Mouse (Mus musculus) midbrain, embryonic 13.5 days (tissue): Measurements from ENCODE around the gene Sfpq. TPM values are rescaled to one million over a fixed set of nuclear protein-coding genes. Genes with fewer than 3 reads are reported as not detected.

Experiments used
- ATAC-seq: fragments of 200-750 bp; cut with Nextera tagmentation; 2 replicates; pipeline ENCODE4 v1.8.0; 2017; ENCODE audit warnings: mild to moderate bottlenecking, moderate TSS enrichment, moderate library complexity
- H3K27ac ChIP-seq: fragments of 300-500 bp; sonication (generic); 2 replicates; pipeline ENCODE4 v1.5.1; 2015; ENCODE audit warnings: inconsistent platforms, mild to moderate bottlenecking, moderate library complexity
- H3K27me3 ChIP-seq: fragments of 300-500 bp; sonication (generic); 2 replicates; pipeline ENCODE4 v1.6.1; 2015; ENCODE audit warnings: mild to moderate bottlenecking, inconsistent platforms
- H3K36me3 ChIP-seq: fragments of 300-500 bp; sonication (generic); 2 replicates; pipeline ENCODE4 v1.6.1; 2015; ENCODE audit warnings: mild to moderate bottlenecking, inconsistent platforms
- H3K4me1 ChIP-seq: fragments of 300-500 bp; sonication (generic); replicated peaks from 2 replicates; pipeline ENCODE4 v1.6.1; 2015; ENCODE audit warnings: inconsistent platforms
- H3K4me2 ChIP-seq: fragments of 300-500 bp; sonication (generic); replicated peaks from 2 replicates; pipeline ENCODE4 v1.6.1; 2015; ENCODE audit warnings: moderate library complexity, mild to moderate bottlenecking, inconsistent platforms
- H3K4me3 ChIP-seq: fragments of 300-500 bp; sonication (generic); replicated peaks from 2 replicates; pipeline ENCODE4 v1.5.1; 2015; ENCODE audit warnings: mild to moderate bottlenecking, inconsistent platforms
- H3K9ac ChIP-seq: fragments of 300-500 bp; sonication (generic); replicated peaks from 2 replicates; pipeline ENCODE4 v1.6.1; 2015; ENCODE audit warnings: mild to moderate bottlenecking, inconsistent platforms
- H3K9me3 ChIP-seq: fragments of 300-500 bp; sonication (generic); 2 replicates; pipeline ENCODE4 v1.6.1; 2016; ENCODE audit warnings: mild to moderate bottlenecking, inconsistent platforms
- WGBS: fragments of 180-500 bp; shearing (Covaris S2); methylation state at CpG from one replicate; pipeline ENCODE4 v1.1.7; 2015; 5-methylcytosine and 5-hydroxymethylcytosine counted together
- polyA plus RNA-seq: library from polyadenylated mRNA; unstranded; fragments of >200 nt; fragmentation: Nextera tagmentation; extraction: Ambion mirVana; gene quantifications from 2 replicates; pipeline ENCODE4 v1.2.1, GENCODE M21; 2015

Sfpq gene
- polyA plus RNA-seq, 1 experiment from 2014 or later = 102 TPM

DNA sequence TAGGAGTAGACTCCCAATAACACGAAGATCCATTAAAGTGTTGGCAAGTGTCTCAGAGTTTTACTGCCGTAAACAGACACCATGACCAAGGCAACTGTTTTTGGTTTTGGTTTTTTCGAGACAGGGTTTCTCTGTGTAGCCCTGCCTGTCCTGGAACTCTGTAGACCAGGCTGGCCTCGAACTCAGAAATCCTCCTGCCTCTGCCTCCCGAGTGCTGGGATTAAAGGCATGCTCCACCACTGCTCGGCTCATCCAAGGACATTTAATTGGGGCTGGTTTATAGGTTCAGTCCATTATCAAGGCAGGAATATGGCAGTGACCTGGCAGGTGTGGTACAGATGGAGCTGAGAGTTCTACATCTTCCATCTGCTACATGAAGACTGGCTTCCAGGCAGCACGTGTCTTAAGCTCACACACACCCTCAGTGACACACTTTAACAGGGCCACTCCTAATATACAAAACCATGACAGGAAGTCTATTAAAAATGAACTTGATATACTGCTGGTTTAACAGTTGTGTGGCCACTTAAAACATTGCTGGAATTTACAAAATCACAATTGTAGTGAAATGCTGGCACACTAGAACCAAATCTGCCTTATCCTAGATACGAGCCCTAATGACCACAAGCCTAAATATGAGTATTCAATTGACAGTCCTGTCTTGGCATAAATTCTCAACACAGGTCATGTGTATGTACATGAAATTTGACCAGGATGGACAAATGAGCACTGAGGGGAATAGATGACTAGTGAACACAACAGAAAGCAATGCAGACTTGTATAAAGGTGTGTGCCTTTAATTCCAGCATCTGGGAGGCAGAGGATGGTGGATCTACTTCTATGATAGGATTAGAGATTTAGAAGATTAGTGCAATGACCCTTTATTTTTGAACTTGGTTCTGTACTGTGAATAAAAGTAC lies 17.0 kb downstream of the Sfpq start:
- no peak overlapping the region for H3K4me2 ChIP-seq
- no peak; the same call in 1 of the 2 replicates for ATAC-seq
- H3K9me3 ChIP-seq = no peaks in the 10 kb centered on the region
- peaks cover 82% of the 10 kb centered on the region for H3K36me3 ChIP-seq
- 87% methylated on average over 8 of the region's 8 CpGs for WGBS
- H3K27ac ChIP-seq = no peak overlapping the region
- H3K9ac ChIP-seq = no peak overlapping the region
- no peak overlapping the region for H3K4me3 ChIP-seq
- H3K27me3 ChIP-seq = no peaks in the 10 kb centered on the region
- H3K4me1 ChIP-seq = 0 out of 2 replicates have a peak, but pooled peaks cover 7% of the 10 kb centered on the region

DNA sequence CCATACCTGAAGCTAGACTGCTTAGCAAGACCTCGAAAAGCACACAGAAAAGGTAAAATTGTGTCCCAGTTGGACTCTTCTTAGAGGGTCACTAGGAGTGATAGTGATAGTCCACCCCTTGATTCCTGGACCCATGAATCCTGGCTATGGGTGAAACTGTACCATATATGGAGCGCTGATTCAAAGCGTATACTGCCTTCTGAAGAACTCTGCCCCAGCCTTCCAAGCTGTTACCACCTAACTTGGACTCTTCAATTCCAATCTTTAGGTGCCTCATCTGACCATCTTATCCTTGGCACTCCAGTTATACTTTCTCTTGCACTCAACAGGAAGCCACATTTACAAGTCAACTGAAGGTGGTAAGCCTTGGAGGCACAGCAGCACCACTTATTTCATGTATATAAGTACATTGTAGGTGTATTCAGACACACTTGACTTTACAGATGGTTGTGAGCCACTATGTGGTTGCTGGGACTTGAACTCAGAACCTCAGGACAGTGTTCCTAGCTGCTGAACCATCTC lies 17.8 kb downstream of the Sfpq start:
- Histone ChIP-seq H3K36me3 (peaks cover 78% of the 10 kb centered on the region), H3K4me2 (no peak overlapping the region), H3K9ac (no peak overlapping the region), H3K27ac (no peak overlapping the region), H3K4me3 (no peak overlapping the region), H3K27me3 (no peaks in the 10 kb centered on the region), H3K9me3 (no peaks in the 10 kb centered on the region), H3K4me1 (0 out of 2 replicates have a peak, but pooled peaks cover under 1% of the 10 kb centered on the region)
- 93% methylated on average over 3 of the region's 3 CpGs for WGBS
- no peak for ATAC-seq

DNA sequence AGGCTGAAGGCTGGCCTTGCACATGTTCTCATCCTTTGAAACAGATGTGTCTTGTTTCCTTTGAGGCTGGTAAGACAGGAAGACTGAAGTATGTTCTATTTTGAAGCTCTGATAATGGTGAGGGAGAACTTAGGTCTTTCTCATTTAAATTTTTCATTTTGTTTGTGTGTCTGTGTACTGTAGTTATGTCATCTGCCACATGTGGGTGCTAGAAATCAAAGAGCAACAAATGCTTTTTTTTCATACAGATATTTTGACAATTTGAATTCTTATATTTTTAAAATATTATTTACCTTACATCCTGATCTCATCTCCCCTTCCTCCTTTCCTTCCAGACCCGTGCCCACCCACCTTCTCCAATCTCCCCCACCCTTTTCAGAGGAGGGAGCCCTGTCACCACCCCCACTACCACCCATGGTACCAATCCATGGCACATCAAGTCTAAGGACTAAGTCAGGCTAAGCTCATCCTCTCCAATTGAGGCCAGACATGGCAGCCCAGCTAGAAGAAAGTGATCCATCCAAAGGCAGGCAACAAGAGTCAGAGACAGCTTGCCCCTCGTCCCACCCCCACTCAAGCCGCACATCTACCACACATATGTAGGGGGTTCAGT lies 18.9 kb downstream of the Sfpq start:
- H3K4me2 ChIP-seq = no peak overlapping the region
- H3K27me3 ChIP-seq = no peaks in the 10 kb centered on the region
- WGBS = 87% methylated on average over 3 of the region's 3 CpGs
- peak; percentile 53; the same call in 1 of the 2 replicates for ATAC-seq
- H3K36me3 ChIP-seq = peaks cover 81% of the 10 kb centered on the region
- no peak overlapping the region for H3K4me3 ChIP-seq
- no peak overlapping the region for H3K9ac ChIP-seq
- no peak overlapping the region for H3K27ac ChIP-seq
- H3K9me3 ChIP-seq = no peaks in the 10 kb centered on the region
- H3K4me1 ChIP-seq = no peaks in the 10 kb centered on the region

DNA sequence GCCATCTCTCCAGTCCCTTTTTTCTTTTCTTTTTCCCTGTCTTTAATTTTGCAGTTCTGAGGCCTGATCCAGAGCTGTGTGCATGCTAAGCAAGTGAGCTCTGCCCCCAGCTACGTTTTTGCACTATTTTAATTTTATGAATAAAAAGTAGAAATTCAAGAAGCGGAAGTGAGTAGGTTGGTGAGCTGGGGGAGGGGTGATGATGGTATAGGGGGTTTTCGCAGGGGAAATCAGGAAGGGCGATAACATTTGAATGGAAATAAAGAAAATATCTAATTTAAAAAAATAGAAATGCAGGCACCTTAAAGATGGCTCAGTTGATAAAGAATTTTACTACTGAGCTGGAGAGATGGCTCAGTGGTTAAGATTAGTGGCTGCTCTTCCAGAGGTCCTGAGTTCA lies 22.4 kb downstream of the Sfpq start:
- Histone ChIP-seq H3K27ac (no peak overlapping the region), H3K4me3 (no peak overlapping the region), H3K36me3 (peaks cover 81% of the 10 kb centered on the region), H3K9ac (no peak overlapping the region), H3K4me1 (no peaks in the 10 kb centered on the region), H3K27me3 (no peaks in the 10 kb centered on the region), H3K4me2 (no peak overlapping the region), H3K9me3 (no peaks in the 10 kb centered on the region)
- no peak for ATAC-seq
- 84% methylated on average over 4 of the region's 4 CpGs for WGBS

DNA sequence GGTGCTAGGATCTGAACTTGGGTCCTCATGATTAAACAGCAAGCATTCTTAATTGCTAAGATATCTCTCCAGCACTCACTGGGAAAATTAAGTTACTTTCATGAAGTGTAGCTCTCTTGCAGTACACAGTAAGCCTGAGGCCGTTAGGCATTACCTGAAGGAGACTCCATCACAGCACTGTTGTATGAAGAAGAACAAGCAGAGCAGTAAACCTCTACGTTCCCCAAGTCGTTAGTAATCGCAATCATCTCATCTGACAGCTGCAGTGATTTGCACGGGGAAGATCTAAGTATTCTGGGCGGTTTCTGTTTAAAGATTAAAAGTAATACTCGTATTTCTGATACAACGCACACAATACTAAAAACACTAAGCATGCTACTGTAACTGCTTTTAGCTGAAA lies 30.0 kb downstream of the Sfpq start:
- Histone ChIP-seq H3K9ac (no peak overlapping the region), H3K36me3 (peaks cover 57% of the 10 kb centered on the region), H3K4me3 (no peak overlapping the region), H3K9me3 (no peaks in the 10 kb centered on the region), H3K27me3 (no peaks in the 10 kb centered on the region), H3K27ac (no peak overlapping the region), H3K4me1 (no peaks in the 10 kb centered on the region), H3K4me2 (no peak overlapping the region)
- 90% methylated on average over 8 of the region's 8 CpGs for WGBS
- ATAC-seq = no peak

DNA sequence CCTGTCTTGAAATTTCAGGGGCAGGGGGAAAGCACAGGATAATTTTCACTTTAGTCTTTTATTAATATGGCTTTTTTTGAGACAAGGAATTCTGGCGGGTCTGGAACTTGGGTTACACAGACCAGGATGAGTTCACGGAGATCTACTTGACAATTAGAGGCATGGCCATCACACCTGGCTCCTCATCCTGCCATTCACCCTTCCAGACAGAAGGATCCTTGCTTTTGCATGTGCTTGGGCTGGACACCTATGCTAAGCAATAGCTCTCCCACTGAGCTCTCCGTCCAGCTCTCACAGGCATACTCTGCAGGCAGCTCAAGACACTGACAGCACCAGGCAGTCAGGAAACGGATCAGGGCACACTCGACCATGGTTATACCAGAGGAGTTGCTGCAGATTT lies 31.9 kb downstream of the Sfpq start:
- Histone ChIP-seq H3K4me1 (no peaks in the 10 kb centered on the region), H3K4me2 (no peak overlapping the region), H3K9ac (no peak overlapping the region), H3K27me3 (no peaks in the 10 kb centered on the region), H3K36me3 (peaks cover 52% of the 10 kb centered on the region), H3K27ac (no peak overlapping the region), H3K9me3 (no peaks in the 10 kb centered on the region), H3K4me3 (no peak overlapping the region)
- ATAC-seq = no peak
- 94% methylated on average over 5 of the region's 5 CpGs for WGBS

DNA sequence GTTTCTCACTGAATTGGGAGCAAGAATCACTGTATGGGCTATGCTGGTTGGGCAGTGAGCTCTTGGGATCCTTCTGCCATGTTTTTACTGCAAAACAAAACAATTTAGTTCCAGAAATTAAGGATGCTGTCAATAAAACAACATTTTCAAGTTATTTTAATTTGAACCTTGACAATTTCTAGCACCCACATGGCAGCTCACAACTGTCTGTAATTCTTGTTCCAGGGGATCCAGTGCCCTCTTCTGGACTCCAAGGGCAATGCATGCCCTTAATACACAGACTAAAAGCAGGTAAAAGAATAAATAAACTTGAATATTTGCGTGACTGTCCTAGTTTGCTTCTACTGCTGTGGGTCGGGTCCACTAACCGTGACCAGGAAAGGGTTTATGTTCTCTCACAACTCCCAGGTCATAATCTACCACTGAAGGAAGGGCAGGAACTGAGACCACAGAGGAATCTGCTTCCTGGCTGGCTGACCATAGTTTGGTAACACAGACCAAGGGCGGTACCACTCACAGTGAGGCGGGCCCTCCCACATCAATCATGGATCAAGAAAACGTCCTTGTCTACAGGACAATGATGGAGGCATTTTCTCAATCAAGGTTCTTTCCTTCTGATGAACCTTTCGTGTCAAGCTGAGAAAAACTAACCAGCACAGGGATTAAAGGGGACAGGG lies 33.5 kb downstream of the Sfpq start:
- Histone ChIP-seq H3K4me2 (no peak overlapping the region), H3K36me3 (peaks cover 46% of the 10 kb centered on the region), H3K9ac (no peak overlapping the region), H3K9me3 (no peaks in the 10 kb centered on the region), H3K27ac (no peak overlapping the region), H3K27me3 (no peaks in the 10 kb centered on the region), H3K4me3 (no peak overlapping the region), H3K4me1 (no peaks in the 10 kb centered on the region; the same call in none of the 2 replicates)
- WGBS = 86% methylated on average over 7 of the region's 7 CpGs
- ATAC-seq = no peak

DNA sequence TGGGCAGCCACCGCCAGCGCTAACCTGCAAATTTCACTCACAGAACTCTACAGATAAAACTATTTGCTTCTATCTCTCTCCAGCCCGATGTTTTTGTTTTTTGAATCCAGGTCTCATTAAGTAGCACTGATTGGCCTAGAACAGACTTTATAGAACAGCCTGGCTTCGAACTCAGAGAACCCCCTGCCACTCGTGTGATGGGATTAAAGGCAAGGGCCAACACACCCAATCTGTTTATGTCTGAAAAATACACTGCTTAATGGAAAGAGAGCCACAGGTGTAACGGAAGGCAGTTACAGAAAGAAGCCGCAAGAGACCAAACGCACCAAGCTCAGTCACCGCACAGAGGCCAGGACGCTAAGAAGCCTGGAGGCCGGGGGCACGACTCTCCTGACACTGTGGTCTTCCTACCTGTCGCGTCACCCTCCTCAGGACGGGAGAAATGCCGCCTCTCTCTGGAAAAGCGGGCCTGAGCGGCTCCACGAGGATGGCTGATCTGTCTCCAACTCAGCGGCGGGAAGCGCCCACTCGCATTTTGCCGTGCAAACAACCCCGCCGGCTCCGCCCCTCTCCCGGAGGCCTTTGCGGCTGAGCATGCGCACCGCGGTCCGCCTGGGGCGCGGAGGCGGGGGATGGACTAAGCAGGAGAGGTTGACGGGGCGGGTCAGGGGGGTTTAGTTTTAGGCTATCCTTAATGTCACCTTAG lies 39.6 kb downstream of the Sfpq start, which contains the start of gene Zmym1:
Zmym1 (minus strand) TSS at position 568 of the 706 bp plus-strand sequence.
- ATAC-seq = peak; percentile 95
- H3K27ac ChIP-seq = peak within 1 kb of the TSS; percentile 61
- peaks cover 7% of the 10 kb centered on the region for H3K4me1 ChIP-seq
- H3K4me3 ChIP-seq = peak within 1 kb of the TSS; percentile 85
- peaks cover 20% of the 10 kb centered on the region for H3K36me3 ChIP-seq
- H3K9ac ChIP-seq = peak within 1 kb of the TSS; percentile 81
- 1% methylated on average over 36 of the region's 38 CpGs for WGBS
- no peaks in the 10 kb centered on the region for H3K27me3 ChIP-seq
- H3K4me2 ChIP-seq = peak within 1 kb of the TSS; percentile 85
- H3K9me3 ChIP-seq = no peaks in the 10 kb centered on the region

DNA sequence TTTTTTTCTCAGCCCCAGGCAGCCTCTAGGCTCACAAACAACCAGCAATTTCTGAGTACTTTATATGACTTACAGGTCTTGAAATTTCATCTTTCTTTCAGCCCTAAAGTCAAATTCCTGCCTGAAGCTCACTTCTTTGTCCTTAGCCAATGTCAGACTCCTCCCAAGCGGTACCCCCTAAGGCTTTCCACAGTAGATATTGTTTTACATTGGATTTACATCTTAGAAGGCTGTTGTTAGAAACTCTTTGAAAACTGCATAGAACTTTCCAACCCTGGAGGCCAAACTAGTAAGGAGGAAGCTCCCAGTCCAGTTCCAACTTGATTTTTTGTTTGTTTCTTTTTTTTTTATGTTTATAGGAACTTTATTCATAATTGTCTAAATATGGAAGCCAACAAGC lies 42.9 kb downstream of the Sfpq start:
- no peak overlapping the region for H3K27ac ChIP-seq
- H3K36me3 ChIP-seq = no peaks in the 10 kb centered on the region
- no peak overlapping the region for H3K4me3 ChIP-seq
- no peak overlapping the region for H3K4me2 ChIP-seq
- no peaks in the 10 kb centered on the region for H3K9me3 ChIP-seq
- ATAC-seq = no peak
- H3K27me3 ChIP-seq = no peaks in the 10 kb centered on the region
- WGBS = 49% methylated on average over 1 of the region's 1 CpGs
- no peak overlapping the region for H3K9ac ChIP-seq
- H3K4me1 ChIP-seq = peaks cover 7% of the 10 kb centered on the region

DNA sequence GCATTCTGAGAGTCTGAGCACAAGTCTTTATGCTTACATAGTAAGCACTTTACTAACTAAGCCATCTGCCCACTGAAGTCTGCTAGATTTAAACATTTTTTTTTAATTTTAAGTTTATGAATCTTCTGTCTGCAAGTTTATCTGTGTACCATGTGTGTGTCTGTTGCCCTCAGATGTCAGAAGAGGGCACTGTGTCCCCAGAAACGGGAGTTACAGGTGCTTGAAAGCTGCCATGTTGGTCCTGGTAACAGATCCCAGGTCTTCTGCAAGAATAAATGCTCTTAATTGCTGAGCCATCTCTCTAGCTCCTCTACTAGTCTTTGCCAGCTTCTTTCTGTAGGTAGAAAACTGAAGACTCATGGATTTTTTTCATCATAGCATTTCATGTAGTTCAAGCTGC lies 53.8 kb downstream of the Sfpq start:
- no peak for ATAC-seq

DNA sequence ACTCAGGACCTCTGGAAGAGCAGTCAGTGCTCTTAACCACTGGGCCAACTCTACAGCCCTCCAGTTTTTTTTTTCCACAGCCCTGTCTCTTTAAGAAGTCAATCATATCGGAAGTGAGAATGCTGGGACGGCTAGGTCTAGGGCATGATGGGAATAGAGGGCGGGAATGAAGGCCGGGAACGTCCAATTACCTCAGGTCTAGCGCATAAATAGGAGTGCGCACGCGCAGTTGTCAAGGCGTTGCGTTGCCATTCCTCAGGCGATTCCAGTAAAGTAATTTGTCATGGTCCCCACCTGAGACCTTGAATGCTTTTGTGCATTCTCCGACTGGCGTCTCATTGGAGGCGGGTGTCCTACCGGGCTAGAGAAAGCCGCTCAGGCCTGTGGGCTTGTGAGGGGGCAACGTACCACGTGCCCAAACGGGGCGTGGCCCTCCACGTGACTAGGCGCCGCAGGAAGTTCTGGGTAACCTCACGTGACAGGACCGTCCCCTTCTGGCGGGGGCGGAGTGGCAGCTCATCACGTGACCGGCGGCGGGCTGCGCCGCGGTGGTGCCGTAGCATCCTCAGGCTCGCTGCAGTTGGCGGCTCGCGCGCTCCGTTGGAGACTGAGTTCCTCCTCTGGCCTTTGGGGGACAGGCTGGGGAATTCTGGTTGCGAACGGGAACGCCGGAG lies 55.9 kb downstream of the Sfpq start, which contains the start of gene Zmym6:
Zmym6 (plus strand) TSS at position 509 of the 674 bp plus-strand sequence.
- Histone ChIP-seq H3K9me3 (no peaks in the 10 kb centered on the region), H3K4me1 (peaks cover 22% of the 10 kb centered on the region), H3K9ac (peak within 1 kb of the TSS; percentile 68), H3K4me3 (peak within 1 kb of the TSS; percentile 67), H3K4me2 (peak within 1 kb of the TSS; percentile 66), H3K27me3 (no peaks in the 10 kb centered on the region), H3K36me3 (no peaks in the 10 kb centered on the region), H3K27ac (peak within 1 kb of the TSS; percentile 92)
- ATAC-seq = peak; percentile 99
- under 1% methylated on average over 46 of the region's 46 CpGs for WGBS

More for the DNA sequence above, 53.8 kb downstream of the Sfpq start:
- Histone ChIP-seq H3K4me3 (no peak overlapping the region), H3K9ac (no peak overlapping the region), H3K27me3 (no peaks in the 10 kb centered on the region), H3K9me3 (no peaks in the 10 kb centered on the region), H3K4me1 (peaks cover 17% of the 10 kb centered on the region), H3K4me2 (no peak overlapping the region), H3K27ac (no peak overlapping the region), H3K36me3 (no peaks in the 10 kb centered on the region)
- 64% methylated on average over 1 of the region's 1 CpGs for WGBS
